Mouse (Mus musculus) neural tube, embryonic 14.5 days (tissue): ENCODE measurements at regions not wholly inside any gene's neighbourhood (a gene's known extent, or its start where the extent isn't known, plus 50 kb on each side); places are given as distances from the start of the nearest gene placed in this dataset.
A peak's percentile ranks its signal among the peaks of the same experiment; 100 is the strongest.

Experiments used
- ATAC-seq: fragments of 200-750 bp; cut with Nextera tagmentation; 2 replicates; pipeline ENCODE4 v1.8.0; 2017; ENCODE audit warnings: low read depth, mild to moderate bottlenecking, moderate TSS enrichment, moderate library complexity
- H3K27ac ChIP-seq: fragments of 300-500 bp; sonication (generic); 2 replicates; pipeline ENCODE4 v1.5.1; 2014; ENCODE audit warnings: low read depth, mild to moderate bottlenecking, control low read depth, low read length, moderate library complexity, mixed read lengths
- H3K27me3 ChIP-seq: fragments of 300-500 bp; sonication (generic); 2 replicates; pipeline ENCODE4 v1.6.1; 2014; ENCODE audit warnings: low read length; ENCODE audit not compliant: control insufficient read depth, insufficient read depth
- H3K36me3 ChIP-seq: fragments of 300-500 bp; sonication (generic); 2 replicates; pipeline ENCODE4 v1.6.1; 2014; ENCODE audit warnings: low read length, mixed read lengths; ENCODE audit not compliant: control insufficient read depth, insufficient read depth
- H3K4me1 ChIP-seq: fragments of 300-500 bp; sonication (generic); 2 replicates; pipeline ENCODE4 v1.6.1; 2014; ENCODE audit warnings: low read length; ENCODE audit not compliant: control insufficient read depth, insufficient read depth
- H3K4me2 ChIP-seq: fragments of 300-500 bp; sonication (generic); 2 replicates; pipeline ENCODE4 v1.6.1; 2014; ENCODE audit warnings: mild to moderate bottlenecking, low read depth, low read length, control low read depth
- H3K4me3 ChIP-seq: fragments of 300-500 bp; sonication (generic); 2 replicates; pipeline ENCODE4 v1.5.1; 2014; ENCODE audit warnings: low read depth, low read length, control low read depth, mixed read lengths
- H3K9ac ChIP-seq: fragments of 300-500 bp; sonication (generic); replicated peaks from 2 replicates; pipeline ENCODE4 v1.6.1; 2014; ENCODE audit warnings: low read depth, mild to moderate bottlenecking, control low read depth, low read length, mixed read lengths
- H3K9me3 ChIP-seq: fragments of 300-500 bp; sonication (generic); 2 replicates; pipeline ENCODE4 v1.6.1; 2016; ENCODE audit warnings: low read length; ENCODE audit not compliant: control insufficient read depth
- WGBS: fragments of 180-500 bp; shearing (Covaris S2); extraction: QIAGEN DNeasy Blood & Tissue Kit; methylation state at CpG from one replicate; pipeline ENCODE4 v1.1.7; 2014; 5-methylcytosine and 5-hydroxymethylcytosine counted together

DNA sequence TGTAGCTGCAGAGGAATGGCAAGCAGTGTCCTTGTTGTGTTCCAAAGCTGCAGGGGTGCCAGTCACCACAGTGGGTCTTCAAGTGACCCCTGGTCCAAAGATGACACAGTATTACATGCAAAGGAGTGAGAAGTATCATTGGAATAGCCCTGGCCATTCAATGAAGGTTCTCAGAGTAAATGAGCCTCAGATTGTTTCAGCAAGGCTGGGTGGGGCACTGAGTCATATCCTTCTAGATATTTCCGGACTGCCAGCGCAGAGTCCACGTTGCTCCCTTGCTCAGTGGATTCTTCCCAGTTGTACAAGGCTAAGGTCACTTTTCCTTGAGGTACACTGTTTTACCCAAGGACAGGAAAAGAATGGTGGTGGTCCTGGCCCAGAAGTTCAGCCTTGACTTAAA, 319.2 kb upstream of the Irx1 start:
- no peak for ATAC-seq
- H3K4me3 ChIP-seq: no peak overlapping the region
- no peaks in the 10 kb centered on the region for H3K36me3 ChIP-seq
- no peaks in the 10 kb centered on the region for H3K4me1 ChIP-seq
- WGBS: 95% methylated on average over 3 of the region's 3 CpGs
- no peaks in the 10 kb centered on the region for H3K9me3 ChIP-seq
- H3K9ac ChIP-seq: no peak overlapping the region
- no peak overlapping the region for H3K27ac ChIP-seq
- H3K27me3 ChIP-seq: peaks cover 5% of the 10 kb centered on the region; the same call in 1 of the 2 replicates
- no peak overlapping the region for H3K4me2 ChIP-seq

- H3K4me3 ChIP-seq: no peak overlapping the region
- 39% methylated on average over 1 of the region's 1 CpGs for WGBS
- peaks cover 5% of the 10 kb centered on the region; the same call in 1 of the 2 replicates for H3K27me3 ChIP-seq
- H3K27ac ChIP-seq: no peak overlapping the region
- H3K9me3 ChIP-seq: no peaks in the 10 kb centered on the region
- H3K4me1 ChIP-seq: peaks cover 6% of the 10 kb centered on the region; the same call in 1 of the 2 replicates
- no peak overlapping the region for H3K9ac ChIP-seq
- ATAC-seq: no peak
- no peak overlapping the region for H3K4me2 ChIP-seq
- no peaks in the 10 kb centered on the region for H3K36me3 ChIP-seq
These were observed 320.2 kb upstream of the Irx1 start for GRCm38 (mm10) chr13:72283701-72284100.

DNA sequence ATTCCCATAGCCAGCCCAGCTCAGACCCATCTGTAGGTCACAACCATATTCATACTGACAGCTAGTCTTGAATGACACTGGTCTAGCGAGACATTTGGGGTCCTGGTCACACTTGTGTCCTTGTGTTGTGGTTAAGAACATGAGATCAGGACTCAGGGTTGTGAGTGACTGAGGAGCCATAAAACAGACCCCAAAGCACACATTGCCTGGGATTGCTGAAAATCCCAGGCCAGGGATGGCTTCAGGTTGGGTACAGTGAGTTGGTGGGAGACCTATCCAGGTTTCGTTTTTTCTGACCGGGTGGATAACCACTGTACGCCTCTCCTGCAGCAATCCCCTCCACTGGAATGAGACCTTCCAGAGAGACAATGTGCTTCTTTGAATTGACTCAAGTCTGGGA, 322.8 kb upstream of the Irx1 start:
- Histone ChIP-seq H3K4me1 (peaks cover 8% of the 10 kb centered on the region; the same call in 1 of the 2 replicates), H3K9ac (no peak overlapping the region), H3K4me2 (no peak overlapping the region), H3K4me3 (no peak overlapping the region), H3K27me3 (peaks cover 15% of the 10 kb centered on the region), H3K27ac (no peak overlapping the region), H3K36me3 (no peaks in the 10 kb centered on the region), H3K9me3 (no peaks in the 10 kb centered on the region)
- no peak for ATAC-seq
- WGBS: 94% methylated on average over 4 of the region's 4 CpGs

DNA sequence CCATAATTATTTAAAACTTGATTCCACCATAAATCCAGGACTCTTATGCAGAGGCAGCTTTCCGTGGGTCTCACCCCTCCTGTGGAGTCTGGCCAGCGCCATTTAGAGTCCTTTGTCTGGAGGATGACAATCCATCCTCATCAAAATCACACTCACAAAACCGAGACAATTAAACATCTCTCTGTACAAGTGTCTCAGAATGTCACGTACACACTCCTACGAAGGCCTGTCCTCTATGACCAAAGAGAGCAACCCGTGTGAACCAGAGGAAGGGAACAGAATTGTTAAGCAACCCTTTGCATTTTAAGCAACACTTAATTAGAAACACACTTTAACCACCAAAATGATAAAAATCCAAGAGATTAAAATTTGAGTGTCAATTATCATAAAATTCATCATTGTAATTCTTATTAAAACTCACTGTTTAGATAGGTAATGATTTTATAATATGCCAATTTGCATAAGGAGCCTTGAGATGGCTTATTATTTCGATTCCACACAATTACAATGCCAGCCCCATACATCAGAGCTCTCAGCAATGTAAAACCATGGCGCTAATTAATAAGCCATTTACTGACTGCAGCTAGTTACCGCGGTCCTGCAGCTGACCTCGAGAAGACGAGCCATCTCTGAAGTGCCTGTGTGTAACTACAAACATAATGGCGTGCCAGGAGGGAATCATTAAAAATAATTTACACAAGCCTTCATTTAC, 325.0 kb upstream of the Irx1 start:
- Histone ChIP-seq H3K36me3 (no peaks in the 10 kb centered on the region), H3K9ac (no peak overlapping the region), H3K4me1 (peaks cover 14% of the 10 kb centered on the region; the same call in 1 of the 2 replicates), H3K27ac (no peak overlapping the region), H3K9me3 (no peaks in the 10 kb centered on the region), H3K4me2 (peak overlapping the region; percentile 32; the same call in 1 of the 2 replicates), H3K4me3 (no peak overlapping the region), H3K27me3 (peaks cover 18% of the 10 kb centered on the region)
- WGBS: 12% methylated on average over 13 of the region's 13 CpGs
- ATAC-seq: peak; percentile 61; the same call in 1 of the 2 replicates

DNA sequence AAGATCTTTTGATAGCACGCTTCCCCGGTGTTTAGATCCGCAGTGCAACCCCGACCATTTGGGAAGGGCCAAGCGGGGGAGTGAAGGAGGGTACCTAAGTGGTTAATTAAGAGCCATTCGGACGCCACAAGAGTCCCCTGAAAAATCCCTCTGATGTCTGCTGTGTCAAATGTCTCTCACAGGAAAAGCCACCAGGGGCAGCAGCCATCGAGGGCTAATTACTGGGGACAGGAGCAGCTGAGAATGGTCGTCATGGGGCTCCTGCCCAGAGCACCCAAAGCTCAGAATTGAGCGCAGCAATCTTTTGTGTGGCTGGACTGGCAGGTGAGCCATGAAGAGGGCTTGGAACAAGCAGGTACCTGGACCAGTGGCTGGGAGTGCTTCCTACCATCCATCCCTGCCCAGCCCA, 325.6 kb upstream of the Irx1 start:
- H3K36me3 ChIP-seq: no peaks in the 10 kb centered on the region
- 1% methylated on average over 10 of the region's 10 CpGs for WGBS
- H3K27me3 ChIP-seq: peaks cover 18% of the 10 kb centered on the region
- H3K27ac ChIP-seq: no peak overlapping the region
- H3K9ac ChIP-seq: no peak overlapping the region
- H3K4me3 ChIP-seq: no peak overlapping the region
- H3K9me3 ChIP-seq: no peaks in the 10 kb centered on the region
- ATAC-seq: peak; percentile 18; the same call in 1 of the 2 replicates
- H3K4me1 ChIP-seq: peaks cover 14% of the 10 kb centered on the region; the same call in 1 of the 2 replicates
- H3K4me2 ChIP-seq: peak overlapping the region; percentile 32; the same call in 1 of the 2 replicates

DNA sequence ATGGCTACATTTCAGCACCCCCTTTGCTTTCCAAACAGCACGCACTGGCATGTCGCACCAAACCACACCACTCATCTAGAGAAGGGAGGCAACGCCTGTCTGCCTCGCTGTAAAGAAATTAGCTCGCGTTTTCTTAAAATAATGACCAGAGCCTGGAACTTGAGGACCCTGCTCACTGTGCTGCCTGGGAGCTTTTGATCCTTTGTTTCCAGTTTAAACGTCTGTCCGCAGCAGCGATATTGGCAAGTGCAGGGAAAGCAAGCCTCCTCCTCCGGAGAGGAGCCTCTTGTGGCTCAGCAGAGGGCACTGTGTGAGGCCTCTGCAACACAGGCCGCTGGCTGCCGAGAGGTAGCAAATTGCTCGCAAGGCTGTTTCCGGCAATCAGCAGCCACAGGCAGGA, 328.8 kb upstream of the Irx1 start:
- ATAC-seq: peak; percentile 26; the same call in 1 of the 2 replicates
- H3K9me3 ChIP-seq: no peaks in the 10 kb centered on the region
- H3K27me3 ChIP-seq: peaks cover 32% of the 10 kb centered on the region
- H3K9ac ChIP-seq: no peak overlapping the region
- peaks cover 14% of the 10 kb centered on the region; the same call in 1 of the 2 replicates for H3K4me1 ChIP-seq
- H3K4me3 ChIP-seq: no peak overlapping the region
- H3K36me3 ChIP-seq: no peaks in the 10 kb centered on the region
- 2% methylated on average over 14 of the region's 14 CpGs for WGBS
- H3K4me2 ChIP-seq: peak overlapping the region; percentile 26; the same call in 1 of the 2 replicates
- H3K27ac ChIP-seq: no peak overlapping the region

- ATAC-seq: no peak
- 13% methylated on average over 10 of the region's 10 CpGs for whole genome bisulfite sequencing
- H3K4me3 ChIP-seq: no peak overlapping the region
- no peak overlapping the region for H3K9ac ChIP-seq
- H3K9me3 ChIP-seq: no peaks in the 10 kb centered on the region
- no peaks in the 10 kb centered on the region for H3K36me3 ChIP-seq
- H3K27me3 ChIP-seq: peaks cover 35% of the 10 kb centered on the region
- no peak overlapping the region for H3K27ac ChIP-seq
- no peak overlapping the region for H3K4me2 ChIP-seq
- H3K4me1 ChIP-seq: peaks cover 12% of the 10 kb centered on the region; the same call in 1 of the 2 replicates
These were observed 329.7 kb upstream of the Irx1 start for GRCm38 (mm10) chr13:72293059-72293694.

GRCm38 (mm10) chr13:72298264-72298870, 330.3 kb upstream of the Irx2 start:
- H3K27ac ChIP-seq: no peak overlapping the region
- no peaks in the 10 kb centered on the region for H3K9me3 ChIP-seq
- no peak overlapping the region for H3K9ac ChIP-seq
- 12% methylated on average over 13 of the region's 13 CpGs for WGBS
- H3K4me3 ChIP-seq: no peak overlapping the region
- H3K4me2 ChIP-seq: peak overlapping the region; percentile 20; the same call in 1 of the 2 replicates
- H3K4me1 ChIP-seq: peaks cover 10% of the 10 kb centered on the region
- no peaks in the 10 kb centered on the region for H3K36me3 ChIP-seq
- ATAC-seq: peak; percentile 60
- H3K27me3 ChIP-seq: peaks cover 22% of the 10 kb centered on the region

- Histone ChIP-seq H3K4me3 (no peak overlapping the region), H3K9me3 (no peaks in the 10 kb centered on the region), H3K36me3 (no peaks in the 10 kb centered on the region), H3K27ac (no peak overlapping the region), H3K4me2 (no peak overlapping the region), H3K9ac (no peak overlapping the region), H3K27me3 (peaks cover 17% of the 10 kb centered on the region), H3K4me1 (peaks cover 10% of the 10 kb centered on the region)
- WGBS: 12% methylated on average over 3 of the region's 3 CpGs
- ATAC-seq: no peak
These were observed 329.0 kb upstream of the Irx2 start for GRCm38 (mm10) chr13:72299660-72300059.
